ENCODE assay signal across 18 mouse cellular contexts in genomic region chr8:120687786-120688185, GRCm38 (mm10). TPM values are rescaled to one million over a fixed set of nuclear protein-coding genes. Genes with fewer than 3 reads are reported as not detected.
A peak's percentile ranks its signal among the peaks of the same experiment; 100 is the strongest.
DNase-seq lines count a peak whose midpoint lies in the region; ATAC-seq and TF ChIP-seq lines count a peak whose summit lies in the region.
"Had no signal": no experiment of that assay in that cellular context is flagged by ENCODE, and none has a peak within 500 bp of the region (broad histone marks: within the 10 kb centered on the region; RNA-seq: fewer than 3 reads in every experiment).

No protein-coding gene starts in this region.

- WGBS in heart, embryonic 11.5 days (ENCODE audit: insufficient replicate concordance) = 50% methylated on average over 8 of the region's 8 CpGs
- 49% methylated on average over 8 of the region's 8 CpGs for WGBS in lung, adult 2 months
- 68% methylated on average over 8 of the region's 8 CpGs for WGBS in hindbrain, postnatal 0 days

- H3K4me1 ChIP-seq in heart, embryonic 11.5 days (ENCODE audit: control insufficient read depth, insufficient read depth, low read length) = no peaks in the 10 kb centered on the region; the same call in 1 of the 2 replicates
- no peaks in the 10 kb centered on the region for H3K4me1 ChIP-seq in lung, adult 2 months (ENCODE audit: control insufficient read depth, insufficient read depth, low read length)
- H3K4me1 ChIP-seq in hindbrain, postnatal 0 days (ENCODE audit: insufficient read depth, low read length) = no peaks in the 10 kb centered on the region
- H3K4me1 ChIP-seq: midbrain, embryonic 12.5 days had no signal

- H3K9me3 ChIP-seq in heart, embryonic 11.5 days (replicated peaks; ENCODE audit: control insufficient read depth, low read length) = no peaks in the 10 kb centered on the region
- no peaks in the 10 kb centered on the region for H3K9me3 ChIP-seq in hindbrain, postnatal 0 days (ENCODE audit: low read length)
- H3K9me3 ChIP-seq: embryonic facial prominence, embryonic 13.5 days; liver, embryonic 12.5 days; midbrain, embryonic 12.5 days had no signal

- TF ChIP-seq POLR2A in lung, adult 2 months (IDR thresholded peaks at IDR 0.05; ENCODE audit: borderline replicate concordance, extremely low read depth, low read depth, low read length) = no peak

- no peak overlapping the region for H3K4me2 ChIP-seq in heart, embryonic 11.5 days
- no peak overlapping the region for H3K4me2 ChIP-seq in hindbrain, postnatal 0 days (ENCODE audit: low read depth, low read length)
- H3K4me2 ChIP-seq: embryonic facial prominence, embryonic 13.5 days; liver, embryonic 12.5 days; midbrain, embryonic 12.5 days had no signal

- H3K36me3 ChIP-seq in heart, embryonic 11.5 days (ENCODE audit: control insufficient read depth, insufficient read depth, low read length) = no peaks in the 10 kb centered on the region
- no peaks in the 10 kb centered on the region for H3K36me3 ChIP-seq in hindbrain, postnatal 0 days (ENCODE audit: insufficient read depth, low read length)
- H3K36me3 ChIP-seq: embryonic facial prominence, embryonic 13.5 days; liver, embryonic 12.5 days; midbrain, embryonic 12.5 days had no signal

- no peak overlapping the region for H3K4me3 ChIP-seq in heart, embryonic 11.5 days (ENCODE audit: low read depth, low read length)
- no peak overlapping the region for H3K4me3 ChIP-seq in lung, adult 2 months (replicated peaks; ENCODE audit: extremely low read depth, low read depth, low read length)
- H3K4me3 ChIP-seq in hindbrain, postnatal 0 days (ENCODE audit: low read length) = no peak overlapping the region
- H3K4me3 ChIP-seq: embryonic facial prominence, embryonic 13.5 days; layer of hippocampus, adult 2 months; liver, embryonic 12.5 days; midbrain, embryonic 12.5 days had no signal

- no peak overlapping the region for H3K27ac ChIP-seq in heart, embryonic 11.5 days (ENCODE audit: low read depth, low read length)
- H3K27ac ChIP-seq in hindbrain, postnatal 0 days = no peak overlapping the region
- H3K27ac ChIP-seq: embryonic facial prominence, embryonic 13.5 days; layer of hippocampus, adult 2 months; liver, embryonic 12.5 days; midbrain, embryonic 12.5 days; stomach, postnatal 0 days had no signal

- peak; percentile 98 for DNase-seq in heart, adult 11 months
- DNase-seq in lung, postnatal 14 days = peak; percentile 33
- DNase-seq in lung, adult 2 months = no peak
- peak; percentile 58 to 61 for DNase-seq in heart, postnatal 14 days
- peak; percentile 67 to 84 for DNase-seq in kidney, postnatal 25 days
- no peak for DNase-seq in thymus, postnatal 14 days
- DNase-seq in hindbrain, postnatal 0 days (ENCODE audit: low spot score) = no peak
- DNase-seq: adrenal gland, postnatal 25 days; B cell, adult 2 months; cerebellum, adult 8-10 months had no signal

- H3K9ac ChIP-seq in heart, embryonic 11.5 days (ENCODE audit: low read depth, low read length) = no peak overlapping the region
- no peak overlapping the region for H3K9ac ChIP-seq in hindbrain, postnatal 0 days (replicated peaks; ENCODE audit: low read length)
- H3K9ac ChIP-seq: embryonic facial prominence, embryonic 13.5 days; liver, embryonic 12.5 days; midbrain, embryonic 12.5 days had no signal

- TF ChIP-seq CTCF in lung, adult 2 months (IDR thresholded peaks at IDR 0.05; ENCODE audit: insufficient read depth, low read length) = no peak
- TF ChIP-seq CTCF in hindbrain, postnatal 0 days (IDR thresholded peaks at IDR 0.05; ENCODE audit: low read depth) = no peak

- intact Hi-C loops in heart, postnatal 14 days (cut with DNase I) = no loop called here

- peaks cover 10% of the 10 kb centered on the region; the same call in 1 of the 2 replicates for H3K27me3 ChIP-seq in heart, embryonic 11.5 days (ENCODE audit: control insufficient read depth, insufficient read depth, low read length)
- H3K27me3 ChIP-seq in hindbrain, postnatal 0 days (ENCODE audit: insufficient read depth, low read length) = no peaks in the 10 kb centered on the region

- no peak for ATAC-seq in heart, embryonic 11.5 days (replicated peaks; ENCODE audit: insufficient number of reproducible peaks, low FRiP score, low TSS enrichment)
- no peak for ATAC-seq in hindbrain, postnatal 0 days
- ATAC-seq: inflammation-experienced regulatory T-cells, adult 6 months; liver, embryonic 12.5 days had no signal

RNA-seq across cellular contexts. Expression of gene Emc8, which starts 19.4 kb away (rescaled TPM):
- polyA plus RNA-seq in heart, embryonic 11.5 days (2014; fragmentation: Nextera tagmentation; extraction: Ambion mirVana) = 202 and 221 TPM in 2 replicates
- 56.8 and 71.2 TPM in 2 replicates for polyA plus RNA-seq in lung, adult 2 months (2012; rRNA removed)
- 10 to 100 TPM; 47.7 to 58.4 TPM for total RNA-seq in heart, postnatal 14 days (2021)
- total RNA-seq in hindbrain, postnatal 0 days (2014; rRNA removed) = 55.3 and 87.9 TPM in 2 replicates
- polyA plus RNA-seq in hindbrain, postnatal 0 days (2015; fragmentation: Nextera tagmentation; extraction: Ambion mirVana) = 124 and 128 TPM in 2 replicates

RNA-seq across cellular contexts. Expression of gene Cox4i1, which starts 19.8 kb away (rescaled TPM):
- 1,603 and 1,668 TPM in 2 replicates for polyA plus RNA-seq in heart, embryonic 11.5 days (2014; fragmentation: Nextera tagmentation; extraction: Ambion mirVana)
- 606 and 728 TPM in 2 replicates for polyA plus RNA-seq in lung, adult 2 months (2012; rRNA removed)
- total RNA-seq in heart, postnatal 14 days (2021) = 1,000 to 10,000 TPM; 4,230 to 4,270 TPM
- total RNA-seq in hindbrain, postnatal 0 days (2014; rRNA removed) = 545 and 609 TPM in 2 replicates
- polyA plus RNA-seq in hindbrain, postnatal 0 days (2015; fragmentation: Nextera tagmentation; extraction: Ambion mirVana) = 1,628 and 1,662 TPM in 2 replicates

RNA-seq across cellular contexts. Expression of gene Gm27021, which starts 19.9 kb away (rescaled TPM):
- 1.9 and 2.0 TPM in 2 replicates for polyA plus RNA-seq in heart, embryonic 11.5 days (2014; fragmentation: Nextera tagmentation; extraction: Ambion mirVana)
- polyA plus RNA-seq in lung, adult 2 months (2012; rRNA removed) = 0.92 and 1.3 TPM in 2 replicates
- not detected for total RNA-seq in heart, postnatal 14 days (2021)
- total RNA-seq in hindbrain, postnatal 0 days (2014; rRNA removed) = 3.1 and 7.0 TPM in 2 replicates
- polyA plus RNA-seq in hindbrain, postnatal 0 days (2015; fragmentation: Nextera tagmentation; extraction: Ambion mirVana) = 10.2 and 10.9 TPM in 2 replicates
- total RNA-seq: adrenal gland, postnatal 25 days; granulocyte monocyte progenitor cell, adult 5-6 weeks had no signal

RNA-seq across cellular contexts. Expression of gene 1190005I06Rik, which starts 40.4 kb away (rescaled TPM):
- polyA plus RNA-seq in heart, embryonic 11.5 days (2014; fragmentation: Nextera tagmentation; extraction: Ambion mirVana) = 3.5 and 4.6 TPM in 2 replicates
- 2.4 and 6.2 TPM in 2 replicates for polyA plus RNA-seq in lung, adult 2 months (2012; rRNA removed)
- total RNA-seq in heart, postnatal 14 days (2021) = 1 to 10 TPM; 3.7 to 4.0 TPM
- total RNA-seq in hindbrain, postnatal 0 days (2014; rRNA removed) = 12.3 and 26.5 TPM in 2 replicates
- polyA plus RNA-seq in hindbrain, postnatal 0 days (2015; fragmentation: Nextera tagmentation; extraction: Ambion mirVana) = 17.3 and 20.6 TPM in 2 replicates
- total RNA-seq: granulocyte monocyte progenitor cell, adult 5-6 weeks had no signal

RNA-seq across cellular contexts. Expression of gene Irf8, which starts 48.4 kb away (rescaled TPM):
- polyA plus RNA-seq in heart, embryonic 11.5 days (2014; fragmentation: Nextera tagmentation; extraction: Ambion mirVana) = 3.2 and 3.9 TPM in 2 replicates
- polyA plus RNA-seq in lung, adult 2 months (2012; rRNA removed) = 38.6 and 44.7 TPM in 2 replicates
- total RNA-seq in heart, postnatal 14 days (2021) = 1 to 10 TPM; 3.9 to 4.3 TPM
- 7.7 and 10.2 TPM in 2 replicates for total RNA-seq in hindbrain, postnatal 0 days (2014; rRNA removed)
- 5.2 and 6.2 TPM in 2 replicates for polyA plus RNA-seq in hindbrain, postnatal 0 days (2015; fragmentation: Nextera tagmentation; extraction: Ambion mirVana)

Comparison
In these comparisons a context has a peak if more than half of its experiments do, and no peak if none do; other contexts are left out.
1. DNase-seq: peak in heart, adult 11 months (single experiment), lung, postnatal 14 days (single experiment), heart, postnatal 14 days (2 of 2) and kidney, postnatal 25 days (2 of 2); none in lung, adult 2 months (single experiment), thymus, postnatal 14 days (single experiment) and hindbrain, postnatal 0 days (single experiment).